Mouse (Mus musculus) ES-E14 (cell line): ENCODE measurements at regions not wholly inside any gene's neighbourhood (a gene's known extent, or its start where the extent isn't known, plus 50 kb on each side); places are given as distances from the start of the nearest gene placed in this dataset.

Experiments used
- CHD2 ChIP-seq: IDR thresholded peaks from 2 replicates; pipeline ENCODE4 v1.6.1; 2014; ENCODE audit warnings: mild to moderate bottlenecking, low read depth, low read length, inconsistent platforms
- HCFC1 ChIP-seq: IDR thresholded peaks from 2 replicates; pipeline ENCODE4 v1.6.1; 2012; ENCODE audit warnings: low read length, inconsistent platforms, borderline replicate concordance; ENCODE audit not compliant: insufficient read depth
- MAFK ChIP-seq: IDR thresholded peaks from 2 replicates; pipeline ENCODE4 v1.6.1; 2014; ENCODE audit warnings: mild to moderate bottlenecking, low read depth, low read length, inconsistent platforms; ENCODE audit not compliant: insufficient read depth
- ZC3H11A ChIP-seq: IDR thresholded peaks from 2 replicates; pipeline ENCODE4 v1.6.1; 2012; ENCODE audit warnings: low read depth, mild to moderate bottlenecking, inconsistent platforms, low read length, borderline replicate concordance
- ZNF384 ChIP-seq: IDR thresholded peaks from 2 replicates; pipeline ENCODE4 v1.6.1; 2012; ENCODE audit warnings: low read depth, low read length, inconsistent platforms

GRCm38 (mm10) chr6:117326835-117327775, 158.8 kb downstream of the Cxcl12 start:
- TF ChIP-seq ZNF384 (no peak), ZC3H11A (no peak), CHD2 (no peak), MAFK (no peak), HCFC1 (no peak)
